8 mouse cellular contexts compared by ENCODE assay signal in genomic region chr5:32416881-32417280, GRCm38 (mm10). TPM values are rescaled to one million over a fixed set of nuclear protein-coding genes. Genes with fewer than 3 reads are reported as not detected.
A peak's percentile ranks its signal among the peaks of the same experiment; 100 is the strongest.
DNase-seq lines count a peak whose midpoint lies in the region; ATAC-seq and TF ChIP-seq lines count a peak whose summit lies in the region.

No protein-coding gene starts in this region.

- no peak for TF ChIP-seq POLR2A in limb, embryonic 14.5 days (IDR thresholded peaks at IDR 0.05; ENCODE audit: borderline replicate concordance, extremely low read depth, insufficient read depth, insufficient read length)

- H3K9ac ChIP-seq in limb, embryonic 14.5 days (ENCODE audit: low read depth, low read length, severe bottlenecking), result no peak overlapping the region

- H3K36me3 ChIP-seq in limb, embryonic 14.5 days (ENCODE audit: control insufficient read depth, insufficient read depth, low read length), result no peaks in the 10 kb centered on the region
- H3K36me3 ChIP-seq in limb, embryonic 10.5 days, result no peaks in the 10 kb centered on the region

- peak; percentile 36; the same call in 1 of the 2 replicates for ATAC-seq in limb, embryonic 14.5 days (ENCODE audit: low FRiP score, low read depth)

- WGBS in limb, embryonic 14.5 days, result 42% methylated on average over 4 of the region's 4 CpGs
- WGBS in limb, embryonic 10.5 days, result 66% methylated on average over 4 of the region's 4 CpGs

- intact Hi-C loops in gastrocnemius, adult 2 months (cut with DNase I), result loop anchor here (2.0 kb wide), 1 partner anchor 42 kb away; the partner anchor contains the start of gene Ppp1cb

- no peak overlapping the region for H3K4me2 ChIP-seq in limb, embryonic 14.5 days (replicated peaks; ENCODE audit: low read depth, low read length, severe bottlenecking)

- H3K4me1 ChIP-seq in limb, embryonic 14.5 days (ENCODE audit: control insufficient read depth, insufficient read depth, low read length), result peaks cover 37% of the 10 kb centered on the region
- H3K4me1 ChIP-seq in limb, embryonic 10.5 days, result peaks cover 35% of the 10 kb centered on the region

- no peak overlapping the region for H3K4me3 ChIP-seq in limb, embryonic 14.5 days (replicated peaks; ENCODE audit: low read length)
- no peak overlapping the region for H3K4me3 ChIP-seq in limb, embryonic 10.5 days
- H3K4me3 ChIP-seq in gastrocnemius, adult 2 months, result peak overlapping the region; percentile 34
- H3K4me3 ChIP-seq in layer of hippocampus, adult 2 months, result no peak overlapping the region

- H3K9me3 ChIP-seq in limb, embryonic 14.5 days (ENCODE audit: control insufficient read depth, low read length), result no peaks in the 10 kb centered on the region
- H3K9me3 ChIP-seq in limb, embryonic 10.5 days (replicated peaks), result no peaks in the 10 kb centered on the region

- H3K27me3 ChIP-seq in limb, embryonic 14.5 days (ENCODE audit: control insufficient read depth, insufficient read depth, low read length), result no peaks in the 10 kb centered on the region
- H3K27me3 ChIP-seq in limb, embryonic 10.5 days (ENCODE audit: low read depth, poor library complexity, severe bottlenecking), result no peaks in the 10 kb centered on the region

- DNase-seq in limb, embryonic 14.5 days (ENCODE audit: low spot score), result peak; percentile 39
- DNase-seq in limb, embryonic 10.5 days (ENCODE audit: low spot score), result no peak
- DNase-seq in gastrocnemius, adult 2 months, result peak; percentile 84
- peak; percentile 86 for DNase-seq in heart, postnatal 4 days
- DNase-seq in lung, postnatal 4 days, result peak; percentile 68 to 76
- DNase-seq in layer of hippocampus, postnatal 14 days (ENCODE audit: low spot score in 2 of 2), result no peak
- DNase-seq in thymus, postnatal 36 days, result no peak
- DNase-seq in layer of hippocampus, adult 2 months (ENCODE audit: low spot score in 2 of 2), result no peak

- TF ChIP-seq CTCF in gastrocnemius, adult 2 months (IDR thresholded peaks at IDR 0.05), result no peak
- no peak for TF ChIP-seq CTCF in layer of hippocampus, adult 2 months (conservative IDR thresholded peaks at IDR 0.05)

- H3K27ac ChIP-seq in limb, embryonic 14.5 days (replicated peaks; ENCODE audit: low read depth, low read length), result no peak overlapping the region
- no peak overlapping the region for H3K27ac ChIP-seq in limb, embryonic 10.5 days
- H3K27ac ChIP-seq in gastrocnemius, adult 2 months, result peak overlapping the region; percentile 83
- no peak overlapping the region for H3K27ac ChIP-seq in layer of hippocampus, adult 2 months

RNA-seq across cellular contexts. Expression of gene Ppp1cb, which starts 41.8 kb away (rescaled TPM):
- polyA plus RNA-seq in limb, embryonic 14.5 days (2012; rRNA removed), result 126 and 156 TPM in 2 replicates
- 201 and 208 TPM in 2 replicates for polyA plus RNA-seq in limb, embryonic 14.5 days (2014; fragmentation: Nextera tagmentation; extraction: Ambion mirVana)
- 206 and 237 TPM in 2 replicates for polyA plus RNA-seq in limb, embryonic 10.5 days (2016; fragmentation: Nextera tagmentation; extraction: Ambion mirVana)
- total RNA-seq in gastrocnemius, adult 2 months (2021), result 100 to 1,000 TPM; 486 TPM
- 100 to 1,000 TPM; 460 to 475 TPM for total RNA-seq in heart, postnatal 4 days (2021)
- 100 to 1,000 TPM; 382 to 407 TPM for total RNA-seq in layer of hippocampus, postnatal 14 days (2021)
- 100 to 1,000 TPM; 418 to 439 TPM for total RNA-seq in layer of hippocampus, adult 2 months (2021)

Comparison
In these comparisons a context has a peak if more than half of its experiments do, and no peak if none do; other contexts are left out.
1. DNase-seq: peak in limb, embryonic 14.5 days (single experiment), gastrocnemius, adult 2 months (single experiment), heart, postnatal 4 days (single experiment) and lung, postnatal 4 days (2 of 2); none in limb, embryonic 10.5 days (single experiment), layer of hippocampus, postnatal 14 days (0 of 2), thymus, postnatal 36 days (0 of 2) and layer of hippocampus, adult 2 months (0 of 2).